Mouse (Mus musculus): ENCODE measurements around the gene Gm17387.

The Gm17387 gene

DNA sequence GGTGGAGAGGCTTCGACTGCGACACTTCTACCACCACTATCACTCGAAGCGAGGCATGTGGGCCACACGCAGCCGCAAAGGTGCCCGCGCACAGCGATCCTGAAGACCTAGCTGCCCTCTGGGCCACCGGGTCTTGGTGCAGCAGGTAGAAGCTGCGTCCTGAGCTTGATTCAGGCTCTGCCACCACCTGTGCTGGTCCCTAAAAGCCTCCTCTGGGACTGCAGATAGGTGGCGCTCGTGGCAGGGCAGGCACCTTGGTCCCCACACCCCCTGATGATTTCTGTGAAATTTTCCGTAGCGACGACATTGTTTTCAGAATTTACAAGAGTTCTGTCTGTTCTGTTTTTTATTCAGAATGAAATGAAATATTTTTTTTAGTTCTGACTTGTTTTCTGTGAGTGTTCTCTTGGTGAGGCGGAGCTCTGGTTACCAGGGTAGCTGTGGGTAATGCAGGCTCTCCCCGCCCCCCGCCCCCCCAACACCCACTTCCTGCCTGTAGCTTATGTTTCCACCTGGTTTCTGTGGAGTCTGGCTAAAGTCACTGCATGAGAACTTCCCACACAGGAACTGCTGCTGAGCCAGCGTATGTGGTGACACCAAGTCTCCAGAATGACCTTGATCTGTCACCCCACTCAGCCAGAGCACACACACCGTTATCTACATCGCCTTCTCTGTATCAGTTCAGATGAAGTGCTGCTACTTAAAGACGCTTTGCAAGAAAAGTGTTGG is 43.2 kb downstream of the Gm17387 start:
- DNase-seq (ENCODE audit: extremely low spot score, low spot score), result no peak

DNA sequence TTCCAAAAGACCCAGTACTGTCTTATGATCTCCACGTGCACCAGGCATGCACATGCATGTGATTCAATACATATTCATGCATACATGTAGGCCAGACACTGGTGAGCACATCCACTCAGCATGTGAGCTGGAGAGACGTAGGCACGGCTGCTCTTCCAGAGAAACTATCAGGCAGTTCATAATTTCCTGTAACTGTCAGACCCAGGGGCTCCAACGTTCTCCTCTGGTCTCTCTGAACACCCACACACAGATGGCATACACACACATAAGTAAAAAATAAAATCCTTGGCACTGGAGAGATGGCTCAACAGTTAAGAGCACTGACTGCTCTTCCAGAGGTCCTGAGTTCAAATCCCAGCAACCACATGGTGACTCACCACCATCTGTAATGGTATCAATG is 44.9 kb downstream of the Gm17387 start:
- no peak for DNase-seq (ENCODE audit: extremely low spot score, low spot score)

DNA sequence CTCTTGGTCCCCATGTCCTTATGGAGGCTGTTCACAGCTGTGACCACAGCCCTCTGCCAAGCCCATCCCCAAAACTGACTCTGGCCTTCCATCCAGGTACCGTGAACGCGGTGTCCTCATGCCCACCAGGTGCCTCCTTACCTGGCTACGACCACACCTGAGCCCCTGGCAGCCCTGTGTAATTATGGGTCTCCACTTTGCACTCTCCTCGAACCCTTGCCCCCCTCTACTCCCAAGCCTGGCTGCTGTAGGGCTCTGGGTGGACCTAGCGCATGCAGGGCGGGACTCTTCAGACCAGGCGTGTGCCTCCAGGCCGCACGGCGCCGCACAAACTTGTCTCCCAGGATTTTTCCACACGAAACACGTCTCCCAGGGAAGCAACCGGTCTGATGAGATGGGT is 48.9 kb downstream of the Gm17387 start, which contains the start of gene Pkp3:
TSS of gene Pkp3 (plus strand) at position 378 of the 400 bp plus-strand sequence.
- DNase-seq (ENCODE audit: extremely low spot score, low spot score), result no peak

DNA sequence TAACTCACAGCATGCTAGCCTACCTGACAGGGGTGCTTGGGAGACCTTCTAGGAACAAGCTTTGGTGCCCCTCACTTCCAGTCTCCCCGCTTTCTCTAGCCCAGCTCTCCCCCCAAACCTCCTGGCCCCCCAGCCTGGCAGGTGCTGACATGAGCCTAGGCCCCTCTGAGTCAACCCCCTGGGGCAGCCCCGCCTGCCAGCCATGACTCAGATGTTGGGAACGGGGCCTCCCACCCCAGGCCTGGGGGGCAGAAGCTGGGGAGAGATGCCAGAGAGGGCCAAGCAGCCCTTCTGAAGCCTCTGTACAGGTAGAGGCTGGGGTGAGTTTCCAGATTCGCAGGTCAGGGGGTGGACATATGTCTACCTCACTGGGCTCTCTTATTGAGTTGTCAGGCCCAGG is 49.9 kb downstream of the Gm17387 start:
- DNase-seq (ENCODE audit: extremely low spot score, low spot score), result no peak
